Mouse (Mus musculus): ENCODE measurements around the gene Mrvi1.

Mrvi1 gene

DNA sequence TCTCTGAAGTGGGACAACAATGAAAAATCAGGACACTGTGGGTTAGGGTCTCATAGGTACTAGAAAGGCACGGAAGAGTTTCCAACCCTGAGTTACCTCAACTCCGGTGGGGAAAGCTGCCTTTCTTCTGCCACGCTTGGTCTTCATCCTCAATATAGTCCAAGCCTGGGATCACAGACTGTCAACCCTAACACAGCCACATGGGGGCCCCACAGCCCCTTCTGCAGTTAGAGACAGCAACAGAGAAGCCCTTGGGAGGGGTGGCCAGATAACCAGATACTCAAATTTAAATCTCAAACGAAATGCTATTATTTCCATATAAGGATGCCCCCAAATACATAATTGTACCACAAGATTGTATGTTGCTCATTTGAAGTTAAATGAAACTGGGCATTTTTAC is 503 bp upstream of the Mrvi1 start:
- in situ Hi-C loops (cut with MboI, MseI): loop anchor here in 1 of 2 experiments (5.0 kb wide), 1 partner anchor 35 kb away; no protein-coding TSS in a partner anchor

DNA sequence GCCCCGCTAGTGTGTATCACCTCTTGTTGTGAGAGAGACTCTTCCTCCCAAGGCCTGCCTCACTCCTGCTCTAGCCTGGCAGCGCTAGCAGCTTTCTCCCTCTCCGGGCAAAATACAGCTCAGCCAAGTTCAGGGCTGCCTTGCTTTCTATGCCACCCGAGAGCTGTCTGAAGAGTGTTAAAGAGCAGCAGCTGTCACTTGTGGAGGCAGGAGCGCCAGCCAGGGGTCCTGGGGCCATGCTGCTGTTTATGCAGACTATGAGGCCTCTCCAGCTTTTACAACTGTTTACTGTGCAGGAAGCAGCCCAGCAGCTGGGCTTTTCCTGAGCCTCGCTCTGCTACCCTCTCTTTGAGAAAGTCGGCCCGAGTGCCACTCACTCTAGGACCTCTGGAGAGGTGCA is 1.2 kb downstream of the Mrvi1 start:
- in situ Hi-C loops (cut with MboI, MseI): loop anchor here in 1 of 2 experiments (5.0 kb wide), 1 partner anchor 36 kb away; no protein-coding TSS in a partner anchor

DNA sequence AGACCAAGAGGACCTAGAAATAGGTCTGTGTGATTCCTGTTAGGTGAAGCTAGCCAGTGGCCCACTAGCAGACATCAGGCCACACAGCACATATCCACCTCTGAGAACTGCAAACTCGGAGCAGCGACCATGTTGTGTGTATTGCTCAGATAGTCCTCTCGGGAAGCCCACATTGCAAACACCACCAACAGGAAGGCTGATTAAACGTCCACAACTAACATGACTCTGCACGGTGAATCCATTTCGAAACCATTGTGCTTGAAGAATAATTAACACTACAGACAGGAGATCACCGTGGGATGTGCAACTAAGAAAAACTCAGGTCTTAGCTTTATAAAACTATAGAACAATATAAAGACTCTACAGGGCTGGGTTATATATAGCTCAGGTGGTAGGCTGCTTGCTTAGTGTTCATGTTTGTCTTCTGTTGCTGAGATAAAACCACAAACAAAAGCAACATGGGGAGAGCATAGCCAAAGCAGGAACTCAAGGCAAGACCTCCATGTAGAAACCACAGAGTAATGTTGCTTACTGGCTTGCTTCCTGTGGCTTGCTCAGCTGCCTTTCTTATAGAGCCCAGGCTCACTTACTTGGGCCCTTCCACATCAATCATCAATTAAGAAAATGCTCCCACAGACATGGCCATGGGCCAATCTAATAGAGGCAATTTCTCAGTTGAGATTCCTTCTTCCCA is 4.4 kb downstream of the Mrvi1 start:
- in situ Hi-C loops (cut with MboI, MseI): loop anchor here in 1 of 2 experiments (10.0 kb wide), 1 partner anchor 787 kb away; no protein-coding TSS in a partner anchor

DNA sequence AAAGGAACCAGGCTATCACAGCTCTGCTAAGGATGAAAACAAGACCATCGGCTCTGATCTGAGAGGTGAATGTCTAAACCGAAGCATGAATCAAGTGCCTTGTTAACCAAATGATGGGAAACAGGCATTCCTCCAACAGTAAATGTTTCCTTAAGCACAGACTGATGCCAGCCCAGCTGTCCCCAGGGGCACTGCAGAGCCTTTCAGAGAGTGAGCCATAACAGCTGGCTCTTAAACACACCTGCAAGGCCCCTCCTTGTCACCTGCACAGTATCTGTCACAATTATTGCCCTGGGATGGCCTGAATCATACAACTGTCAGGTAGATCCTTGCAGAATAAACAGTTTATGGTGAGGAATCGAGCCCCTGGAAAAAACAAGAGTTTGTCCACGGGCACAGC is 8.8 kb downstream of the Mrvi1 start:
- in situ Hi-C loops (cut with MboI, MseI): loop anchor here in 1 of 2 experiments (10.0 kb wide), 1 partner anchor 791 kb away; no protein-coding TSS in a partner anchor

DNA sequence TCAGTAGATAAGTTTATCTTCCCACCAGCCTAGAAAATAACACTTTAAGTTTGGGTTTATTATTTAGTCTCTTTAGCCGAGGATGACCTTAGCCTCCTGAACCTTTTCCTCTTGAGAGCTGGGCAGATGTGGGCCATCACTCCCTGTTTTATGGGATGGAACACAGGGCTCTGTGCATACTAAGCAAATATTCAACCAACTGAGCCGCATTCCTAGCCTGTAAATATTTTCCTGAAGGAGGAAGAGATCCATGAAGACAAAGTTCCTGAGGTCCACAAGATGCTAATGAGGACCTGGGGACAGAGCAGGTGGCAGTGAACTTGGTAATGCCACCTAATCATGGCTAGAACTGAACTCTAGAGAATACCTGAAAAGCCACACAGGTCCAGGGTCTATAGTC is 9.5 kb downstream of the Mrvi1 start:
- in situ Hi-C loops (cut with MboI, MseI): loop anchor here in 1 of 2 experiments (10.0 kb wide), 1 partner anchor 792 kb away; no protein-coding TSS in a partner anchor

DNA sequence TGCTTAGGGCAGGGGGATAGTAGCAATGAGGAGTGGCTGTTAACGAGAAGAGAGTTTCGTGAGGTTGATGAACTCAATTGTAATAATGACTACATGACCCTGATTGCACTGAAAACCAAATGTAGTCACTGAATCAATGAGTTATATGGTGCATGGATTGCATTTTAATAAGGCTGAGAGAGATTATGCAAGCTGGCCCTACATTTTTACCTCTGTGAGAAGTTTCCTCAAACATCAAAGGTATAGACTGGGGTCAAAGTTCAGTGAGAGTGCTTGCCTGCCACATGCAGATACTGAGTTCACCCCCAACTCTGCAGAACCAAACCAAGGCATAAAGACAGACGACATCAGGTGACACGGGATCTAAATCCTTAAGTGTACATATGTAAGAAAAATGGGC is 14.9 kb downstream of the Mrvi1 start:
- in situ Hi-C loops (cut with MboI, MseI): no loop called here

DNA sequence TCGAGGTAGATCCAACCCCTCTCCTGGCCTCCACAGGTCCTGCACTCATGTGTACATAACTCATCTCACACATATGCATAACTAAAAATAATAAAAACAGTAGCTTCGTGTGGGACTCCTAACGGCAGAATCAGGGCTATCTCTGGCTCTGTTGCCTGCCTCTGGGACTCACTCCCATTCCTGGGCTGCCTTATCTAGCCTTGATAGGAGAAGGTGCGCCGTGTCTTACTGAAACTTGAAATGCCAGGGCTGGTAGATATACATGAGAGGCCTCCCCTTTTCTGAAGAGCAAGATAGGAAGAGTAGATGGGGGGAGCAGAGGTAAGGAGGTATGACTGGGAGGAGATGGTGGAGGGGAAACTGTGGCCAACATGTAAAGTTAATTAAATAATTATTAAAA is 15.4 kb downstream of the Mrvi1 start:
- in situ Hi-C loops (cut with MboI, MseI): no loop called here

DNA sequence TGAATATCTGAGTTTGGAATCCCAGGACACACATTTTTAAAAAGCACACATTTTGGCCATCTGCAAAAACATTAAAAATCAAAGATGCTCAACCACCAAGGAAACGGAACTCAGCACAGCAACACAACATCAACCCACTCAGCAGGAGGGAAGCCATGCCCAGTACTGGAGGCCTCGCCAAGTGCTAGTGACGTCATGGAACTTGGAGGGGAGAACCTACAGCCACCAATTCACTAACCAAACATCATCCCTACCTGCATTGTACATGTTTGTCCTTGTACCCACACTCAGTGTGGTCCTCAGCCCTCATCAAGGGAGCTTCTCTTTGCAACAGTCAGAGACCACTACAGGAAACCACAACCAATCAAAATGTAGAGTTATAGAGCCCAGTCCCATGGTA is 16.9 kb downstream of the Mrvi1 start:
- in situ Hi-C loops (cut with MboI, MseI): no loop called here

DNA sequence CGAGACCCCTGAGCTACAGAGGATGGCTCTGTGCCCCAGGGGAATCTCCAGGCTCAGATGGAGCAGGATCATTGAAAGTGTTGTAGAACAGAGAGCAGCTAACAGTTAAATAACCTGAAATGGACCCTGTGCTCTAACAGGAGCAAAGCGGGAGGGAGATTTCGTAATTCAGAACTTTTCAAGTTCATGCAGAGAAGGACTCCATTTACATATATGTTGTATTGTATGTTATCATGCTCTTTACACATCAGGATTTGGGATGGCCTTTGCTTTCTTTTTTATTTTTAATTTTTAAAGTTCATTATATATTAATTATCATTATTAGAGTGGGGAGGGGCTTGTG is 18.6 kb downstream of the Mrvi1 start:
- in situ Hi-C loops (cut with MboI, MseI): no loop called here

DNA sequence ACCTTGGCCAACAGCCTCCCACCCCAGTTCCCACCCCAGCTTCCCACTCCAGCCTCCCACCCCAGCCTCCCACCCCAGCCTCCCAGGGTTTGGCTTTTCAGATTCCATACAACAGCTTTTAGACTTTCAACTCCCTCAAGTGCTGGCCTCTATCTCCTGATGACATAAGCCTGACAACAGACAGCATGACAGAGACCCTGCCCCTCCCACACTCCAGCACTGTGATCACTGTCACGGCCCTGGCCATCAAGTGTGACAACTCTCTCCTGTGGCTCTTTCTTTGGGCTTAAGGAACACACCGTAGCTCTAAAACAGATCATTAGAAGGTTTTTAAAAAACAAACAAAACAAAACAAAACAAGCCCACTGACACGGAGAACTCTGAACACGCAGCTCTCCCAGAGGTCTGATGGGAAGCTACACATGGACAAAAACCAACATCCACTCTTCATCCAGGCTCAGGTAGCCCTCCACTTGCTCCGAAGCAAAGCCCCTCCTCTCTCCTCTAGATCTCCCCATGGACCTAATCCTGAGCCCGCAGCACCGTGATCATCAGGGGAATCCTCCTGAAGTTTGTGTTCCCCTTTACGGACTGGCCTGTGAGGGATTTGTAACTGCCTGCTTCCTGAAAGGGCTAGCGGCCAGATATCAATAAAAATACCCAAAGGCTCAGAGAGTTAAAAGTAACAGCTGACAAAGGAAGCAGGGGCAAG is 19.2 kb downstream of the Mrvi1 start:
- in situ Hi-C loops (cut with MboI, MseI): no loop called here

DNA sequence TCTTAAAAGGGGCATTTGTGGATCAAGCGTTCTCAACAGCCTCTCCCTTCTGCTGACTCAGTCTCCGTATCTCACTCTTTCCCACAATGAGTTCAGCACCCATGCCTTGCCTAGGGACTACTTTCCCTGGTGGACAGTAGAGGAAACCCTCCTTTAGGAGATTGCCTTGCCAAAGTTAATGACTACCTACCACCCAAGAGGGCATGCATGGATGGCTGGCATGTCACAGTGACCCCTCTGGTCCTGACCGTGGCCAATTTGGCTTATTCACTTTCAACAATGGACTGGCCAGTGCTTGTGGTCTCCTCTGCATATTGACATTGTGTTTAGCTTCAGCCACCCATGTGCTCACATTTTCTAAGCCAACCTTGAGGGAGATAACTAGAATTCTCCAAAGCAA is 19.8 kb downstream of the Mrvi1 start:
- in situ Hi-C loops (cut with MboI, MseI): no loop called here

DNA sequence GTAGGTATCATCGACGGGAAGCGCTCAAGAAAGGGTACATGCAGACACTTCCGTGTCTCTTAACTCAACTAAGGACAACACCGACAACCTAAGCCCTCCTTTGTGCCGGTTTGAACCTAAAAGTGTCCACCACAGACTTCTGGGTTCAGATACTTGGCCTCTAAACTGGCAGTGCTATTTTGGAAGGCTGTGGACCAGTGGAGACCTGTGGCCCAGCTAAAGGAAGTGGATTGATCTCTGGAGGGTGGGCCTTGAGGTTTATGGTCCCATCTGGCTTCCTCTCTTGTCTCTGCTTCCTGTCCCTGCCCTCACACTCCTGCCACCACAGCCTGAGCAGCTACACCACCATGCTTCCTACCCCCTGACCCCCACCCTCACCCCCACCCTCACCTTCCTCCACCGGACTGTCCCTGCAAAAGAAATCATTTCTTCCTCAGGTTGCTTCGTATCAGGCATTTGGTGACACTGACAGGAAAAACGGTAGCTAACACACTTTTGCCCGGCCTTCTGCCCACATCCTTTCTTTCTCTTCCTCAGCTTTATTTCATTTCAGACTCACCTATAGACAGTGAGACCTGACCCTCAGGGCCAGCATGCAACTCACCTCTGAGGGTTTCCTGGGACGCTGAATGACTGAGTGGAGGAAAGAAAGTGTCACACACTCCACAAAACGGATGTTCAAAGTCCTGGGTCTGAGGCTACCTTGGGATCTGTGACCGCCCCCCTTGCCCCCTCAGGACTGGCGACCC is 25.7 kb downstream of the Mrvi1 start:
- in situ Hi-C loops (cut with MboI, MseI): no loop called here

DNA sequence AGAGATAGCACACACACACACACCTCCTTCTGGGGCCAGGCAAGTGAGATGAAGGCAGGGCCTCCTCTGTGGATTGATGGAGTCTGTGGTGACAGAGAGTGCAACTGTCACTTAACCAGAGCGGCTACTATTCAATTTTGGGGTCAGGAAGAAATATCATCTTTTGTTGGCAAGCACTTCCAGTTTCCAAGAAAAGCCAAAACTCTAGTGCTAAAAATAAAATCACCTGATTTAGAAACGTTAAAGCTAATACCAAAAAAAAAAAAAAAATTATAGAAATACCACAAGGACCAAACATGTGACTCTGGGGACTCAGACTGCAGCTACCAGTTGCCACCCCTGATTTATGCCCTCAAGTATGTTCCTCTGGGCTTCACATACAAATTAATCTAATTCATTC is 26.7 kb downstream of the Mrvi1 start:
- in situ Hi-C loops (cut with MboI, MseI): no loop called here

DNA sequence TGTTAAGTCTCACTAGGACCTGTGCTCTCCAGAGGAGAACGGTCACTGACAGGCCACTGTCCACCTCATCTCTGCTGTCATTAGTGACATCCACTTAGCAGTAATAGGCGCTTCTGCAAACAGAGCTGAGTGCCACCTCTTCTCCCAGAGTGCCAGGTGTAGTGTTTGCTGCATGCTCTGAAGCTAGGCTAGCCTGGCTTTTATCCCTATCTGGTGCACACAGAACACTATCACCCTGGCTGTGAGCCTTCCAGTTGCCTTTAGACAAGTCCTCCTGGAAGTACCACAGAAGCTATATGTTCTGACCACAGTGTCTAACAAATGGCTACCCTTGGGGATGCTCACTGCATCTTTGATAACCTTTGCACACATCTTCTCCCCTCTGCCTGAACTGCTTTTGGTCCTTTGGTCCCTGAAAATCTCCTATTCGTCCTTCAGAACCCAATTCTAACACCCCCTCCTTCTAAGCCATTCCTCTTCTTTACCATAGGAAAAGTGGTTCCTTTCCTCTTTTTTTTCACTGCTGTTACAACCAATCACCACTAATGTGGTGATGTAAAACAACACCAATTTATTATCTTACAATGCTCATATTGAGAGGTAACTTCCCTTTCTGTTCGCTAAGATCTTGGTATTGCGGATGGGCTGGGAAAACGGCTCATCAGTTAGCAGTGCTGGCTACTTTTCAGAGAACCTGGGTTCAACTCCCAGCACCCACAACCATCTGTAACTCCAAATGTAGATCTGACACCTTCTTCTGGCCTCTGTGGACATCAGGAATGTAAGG is 28.0 kb downstream of the Mrvi1 start:
- in situ Hi-C loops (cut with MboI, MseI): no loop called here

DNA sequence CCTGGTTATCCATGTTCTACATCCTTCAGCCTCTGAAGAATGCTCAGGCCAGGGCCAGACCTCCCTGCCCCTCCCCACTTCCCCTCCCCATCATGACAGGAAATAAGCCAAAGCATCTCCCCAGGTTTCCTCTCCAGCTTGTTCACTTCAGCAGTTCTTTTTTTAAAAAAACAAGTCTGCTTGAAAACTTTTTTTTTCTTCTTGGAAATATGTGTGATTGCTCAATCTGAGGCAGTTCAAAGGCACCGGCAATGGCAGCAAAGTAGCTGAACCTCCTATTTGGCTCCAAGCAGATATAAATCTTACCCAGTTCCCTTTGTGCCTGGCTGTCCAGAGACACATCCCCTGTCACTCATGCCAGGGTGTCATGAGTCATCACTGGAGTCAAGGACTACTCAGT is 29.1 kb downstream of the Mrvi1 start:
- in situ Hi-C loops (cut with MboI, MseI): no loop called here

DNA sequence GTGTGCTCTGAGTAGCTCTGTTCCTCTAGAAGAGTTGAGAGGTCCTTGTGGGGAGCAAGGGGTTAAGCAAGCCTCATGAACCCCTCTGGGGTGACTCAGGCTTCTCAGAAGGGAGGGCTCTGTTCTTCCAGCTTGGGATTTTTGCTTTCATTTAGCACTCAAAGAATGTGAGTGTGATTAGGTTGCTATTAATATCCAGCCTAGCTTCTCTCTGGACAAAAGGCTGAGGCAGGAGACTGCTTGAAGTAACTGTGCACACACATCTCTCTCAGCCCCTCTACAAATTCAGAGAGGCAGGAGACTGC is 31.7 kb downstream of the Mrvi1 start:
- in situ Hi-C loops (cut with MboI, MseI): no loop called here

DNA sequence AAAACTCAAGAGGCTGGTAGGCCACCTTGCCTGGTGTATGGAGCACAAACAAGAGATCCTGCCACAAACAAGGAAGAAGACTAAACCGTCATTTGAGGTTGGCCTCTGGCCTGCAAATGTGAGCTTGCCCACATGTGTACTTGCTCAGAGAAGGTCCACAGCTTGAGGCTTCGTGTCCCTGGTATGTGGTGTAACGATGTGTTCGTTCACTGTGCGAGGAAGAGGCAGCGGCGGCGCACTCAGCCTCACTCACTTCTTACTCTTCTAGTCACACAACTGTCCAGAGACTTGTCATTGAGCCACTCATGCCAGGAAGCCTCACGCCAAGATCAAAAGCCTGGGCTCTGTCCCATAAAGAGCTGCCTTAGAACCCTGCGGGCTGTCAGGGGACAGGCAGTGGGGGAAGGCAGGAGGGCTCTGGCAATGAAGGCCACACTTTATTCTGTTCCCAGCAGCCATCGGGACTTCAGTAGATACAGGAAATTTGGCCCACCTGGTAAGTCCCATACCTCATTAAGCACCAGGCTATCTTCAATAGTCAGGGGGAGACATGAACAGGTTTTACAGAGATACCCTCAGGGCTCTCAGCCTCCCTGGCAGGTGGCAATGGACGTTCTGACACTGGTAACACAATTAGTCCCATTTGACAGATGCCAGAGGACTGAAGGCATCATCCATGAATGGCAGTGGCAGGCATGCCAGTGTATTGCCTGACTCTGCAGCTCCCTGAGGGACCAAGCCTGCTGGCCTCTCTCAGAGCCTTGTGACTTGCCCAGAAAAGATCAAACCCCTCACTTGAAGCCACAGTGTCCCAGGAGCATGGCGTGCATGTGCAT is 32.3 kb downstream of the Mrvi1 start:
- in situ Hi-C loops (cut with MboI, MseI): no loop called here

DNA sequence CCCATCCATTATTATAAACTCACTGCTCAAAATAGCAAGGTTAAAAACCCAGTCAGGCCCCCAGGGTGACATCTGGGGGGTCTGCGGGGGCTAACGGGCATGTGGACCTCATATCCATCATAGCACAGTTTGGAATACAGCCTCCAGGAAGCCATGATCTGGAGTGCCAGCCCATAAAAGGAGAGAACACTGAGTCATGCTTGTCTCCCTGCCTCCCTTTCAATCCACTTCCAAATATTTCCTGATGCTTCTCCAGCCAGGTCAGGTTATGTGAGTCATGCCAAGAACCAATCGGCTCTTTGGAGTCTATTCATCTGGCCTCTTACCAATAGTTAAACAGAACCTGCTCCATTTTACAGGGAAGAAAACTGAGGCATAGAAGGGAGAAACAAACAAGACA is 33.7 kb downstream of the Mrvi1 start:
- in situ Hi-C loops (cut with MboI, MseI): no loop called here

DNA sequence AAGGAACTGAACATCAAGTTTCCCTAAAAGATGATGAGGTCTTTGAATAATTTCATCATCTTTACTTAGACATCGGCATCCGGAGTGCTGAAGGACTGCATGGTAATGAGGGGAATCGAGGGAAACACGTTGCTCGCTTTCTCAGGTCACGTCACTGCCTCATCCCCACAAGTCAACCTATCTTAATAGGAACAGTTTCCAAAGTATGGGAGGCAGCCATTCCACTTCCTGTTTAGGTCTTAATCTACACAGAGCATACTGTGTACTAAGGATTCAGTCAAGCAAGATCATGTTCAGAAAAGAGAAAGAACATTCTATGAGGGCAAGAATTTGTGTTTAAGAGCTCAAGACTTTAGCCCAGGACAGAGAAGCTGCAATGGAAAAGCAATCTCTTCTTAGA is 34.6 kb downstream of the Mrvi1 start:
- in situ Hi-C loops (cut with MboI, MseI): no loop called here

DNA sequence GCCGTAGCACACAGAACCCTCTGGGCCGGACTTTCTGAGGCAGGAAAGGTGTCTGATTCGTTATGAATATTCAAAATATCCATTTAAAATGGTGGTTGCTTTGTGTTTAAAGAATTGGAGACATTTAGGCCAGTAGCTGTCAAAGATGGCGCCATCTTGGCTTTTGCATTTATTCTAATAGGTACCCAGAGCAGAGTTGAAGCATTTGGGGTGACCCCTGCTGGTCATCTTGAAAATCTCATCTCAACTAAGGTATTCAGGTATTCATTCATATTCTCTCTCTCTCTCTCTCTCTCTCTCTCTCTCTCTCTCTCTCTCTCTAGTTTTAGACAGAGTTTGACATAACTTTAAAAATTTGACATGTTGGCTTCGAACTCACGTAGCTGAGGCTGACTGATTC is 35.5 kb downstream of the Mrvi1 start:
- in situ Hi-C loops (cut with MboI, MseI): no loop called here

DNA sequence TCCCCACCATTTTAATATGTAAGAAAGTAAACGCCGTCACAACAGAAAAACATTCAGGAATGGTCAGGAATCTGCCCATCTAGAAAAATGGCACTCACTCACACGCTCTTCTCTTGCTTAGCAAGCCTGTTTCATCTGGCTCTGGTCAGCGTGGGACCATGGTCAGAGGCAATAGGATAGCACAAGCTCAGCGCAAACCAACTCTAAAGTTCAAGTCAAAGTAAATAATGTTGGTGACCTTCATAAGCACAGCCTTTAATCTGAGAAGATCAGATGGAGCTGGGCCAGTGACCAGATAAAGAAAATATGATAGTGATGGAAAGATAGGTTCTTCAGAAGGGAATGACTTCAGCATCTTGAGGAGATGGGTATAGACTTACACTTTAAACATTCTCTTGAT is 37.9 kb downstream of the Mrvi1 start:
- in situ Hi-C loops (cut with MboI, MseI): no loop called here

Measured in T-helper 17 cell (primary cell).